Mouse (Mus musculus) splenic B cell, adult 2 months (primary cell): ENCODE measurements around the gene Gm9844.
"Not testable (repeated sequence)": the region's sequence is repeated elsewhere in the genome, so short reads cannot be mapped to it uniquely, and the experiment has no call there.

ENCODE experiments used
- DNase-seq: peaks from one replicate; pipeline ENCODE4 v3.0.0-alpha.2; 2011; ENCODE audit warnings: low read depth, low spot score
- H3K27me3 ChIP-seq: 2 replicates; pipeline ENCODE4 v1.6.1; 2012; ENCODE audit warnings: mild to moderate bottlenecking, low read length, moderate library complexity, mixed read lengths; ENCODE audit not compliant: control insufficient read depth, poor library complexity, insufficient read depth, severe bottlenecking
- H3K36me3 ChIP-seq: 2 replicates; pipeline ENCODE4 v1.6.1; 2012; ENCODE audit warnings: mild to moderate bottlenecking, low read length, moderate library complexity, mixed read lengths; ENCODE audit not compliant: control insufficient read depth, poor library complexity, insufficient read depth, severe bottlenecking

Gm9844 gene

GRCm38 (mm10) chr7:24861913-24862312, at the start of gene Gm9844:
TSS of gene Gm9844 (plus strand) at chr7:24862213.
- H3K36me3 ChIP-seq, result no peaks in the 10 kb centered on the region
- DNase-seq, result no peak
- no peaks in the 10 kb centered on the region for H3K27me3 ChIP-seq

GRCm38 (mm10) chr7:24817502-24817901, 44.5 kb upstream of the Gm9844 start:
- peak; percentile 90 for DNase-seq
- H3K36me3 ChIP-seq, result no peaks in the 10 kb centered on the region
- H3K27me3 ChIP-seq, result no peaks in the 10 kb centered on the region; the same call in 1 of the 2 replicates

- no peaks in the 10 kb centered on the region for H3K27me3 ChIP-seq
- H3K36me3 ChIP-seq, result no peaks in the 10 kb centered on the region
- DNase-seq, result no peak
These were observed 37.6 kb upstream of the Gm9844 start for GRCm38 (mm10) chr7:24824452-24824851.

- DNase-seq, result no peak
- Histone ChIP-seq H3K27me3 (no peaks in the 10 kb centered on the region), H3K36me3 (no peaks in the 10 kb centered on the region)
These were observed 34.8 kb upstream of the Gm9844 start for GRCm38 (mm10) chr7:24827181-24827580.

- not testable (repeated sequence) for H3K27me3 ChIP-seq, H3K36me3 ChIP-seq
- DNase-seq, result peak; percentile 81
These were observed 23.1 kb upstream of the Gm9844 start for GRCm38 (mm10) chr7:24838732-24839409.

- no peaks in the 10 kb centered on the region for H3K27me3 ChIP-seq
- DNase-seq, result peak; percentile 26
- H3K36me3 ChIP-seq, result no peaks in the 10 kb centered on the region
These were observed 22.6 kb upstream of the Gm9844 start for GRCm38 (mm10) chr7:24839410-24839808.

GRCm38 (mm10) chr7:24840331-24840730, 21.7 kb upstream of the Gm9844 start:
- DNase-seq, result no peak
- Histone ChIP-seq H3K36me3 (no peaks in the 10 kb centered on the region), H3K27me3 (no peaks in the 10 kb centered on the region)

GRCm38 (mm10) chr7:24841009-24841408, 21.0 kb upstream of the Gm9844 start:
- Histone ChIP-seq H3K36me3 (no peaks in the 10 kb centered on the region), H3K27me3 (no peaks in the 10 kb centered on the region)
- DNase-seq, result no peak

GRCm38 (mm10) chr7:24844144-24844543, 17.9 kb upstream of the Gm9844 start:
- no peaks in the 10 kb centered on the region for H3K27me3 ChIP-seq
- DNase-seq, result no peak
- no peaks in the 10 kb centered on the region for H3K36me3 ChIP-seq

GRCm38 (mm10) chr7:24845181-24845580, 16.8 kb upstream of the Gm9844 start:
- DNase-seq, result no peak
- Histone ChIP-seq H3K27me3 (no peaks in the 10 kb centered on the region), H3K36me3 (no peaks in the 10 kb centered on the region)

- Histone ChIP-seq H3K36me3 (no peaks in the 10 kb centered on the region), H3K27me3 (no peaks in the 10 kb centered on the region)
- peak; percentile 63 for DNase-seq
These were observed 16.3 kb upstream of the Gm9844 start for GRCm38 (mm10) chr7:24845713-24846112.

GRCm38 (mm10) chr7:24846576-24846975, 15.4 kb upstream of the Gm9844 start:
- not testable (repeated sequence) for H3K27me3 ChIP-seq, H3K36me3 ChIP-seq, DNase-seq

- H3K36me3 ChIP-seq, result no peaks in the 10 kb centered on the region
- no peak for DNase-seq
- no peaks in the 10 kb centered on the region for H3K27me3 ChIP-seq
These were observed 11.9 kb upstream of the Gm9844 start for GRCm38 (mm10) chr7:24850162-24850561.

- no peak for DNase-seq
- Histone ChIP-seq H3K27me3 (no peaks in the 10 kb centered on the region), H3K36me3 (no peaks in the 10 kb centered on the region)
These were observed 11.1 kb upstream of the Gm9844 start for GRCm38 (mm10) chr7:24850899-24851303.

- H3K36me3 ChIP-seq, result no peaks in the 10 kb centered on the region
- H3K27me3 ChIP-seq, result no peaks in the 10 kb centered on the region
- no peak for DNase-seq
These were observed 10.3 kb upstream of the Gm9844 start for GRCm38 (mm10) chr7:24851596-24852325.
